Mouse (Mus musculus): Measurements from ENCODE around the gene Morn1. TPM values are rescaled to one million over a fixed set of nuclear protein-coding genes. Genes with fewer than 3 reads are reported as not detected.

The Morn1 gene
- polyA plus RNA-seq, 1 experiment from 2014 or later: 5.1 TPM

- WGBS: 88% methylated on average over 8 of the region's 8 CpGs
- Histone ChIP-seq H3K36me3 (ENCODE audit: control insufficient read depth, insufficient read depth, low read length) (no peaks in the 10 kb centered on the region), H3K9ac (ENCODE audit: low read length) (no peak overlapping the region), H3K27me3 (ENCODE audit: control insufficient read depth, insufficient read depth, low read length) (no peaks in the 10 kb centered on the region), H3K9me3 (ENCODE audit: control insufficient read depth, low read length) (no peaks in the 10 kb centered on the region), H3K4me3 (ENCODE audit: low read depth, low read length) (no peak overlapping the region), H3K4me1 (ENCODE audit: control insufficient read depth, insufficient read depth, low read length) (peaks cover 5% of the 10 kb centered on the region; the same call in 1 of the 2 replicates), H3K27ac (ENCODE audit: low read depth, low read length) (no peak overlapping the region), H3K4me2 (no peak overlapping the region)
- DNase-seq (ENCODE audit: low spot score, missing footprints): no peak
- peak; percentile 34; the same call in 1 of the 2 replicates for ATAC-seq (ENCODE audit: low FRiP score)
Observed at GRCm38 (mm10) chr4:155095967-155096366, 9.6 kb downstream of the Morn1 start.

- DNase-seq (ENCODE audit: low spot score, missing footprints) (no peak), ATAC-seq (ENCODE audit: low FRiP score) (no peak)
- no peak overlapping the region for H3K4me3 ChIP-seq (ENCODE audit: low read depth, low read length)
- no peaks in the 10 kb centered on the region for H3K27me3 ChIP-seq (ENCODE audit: control insufficient read depth, insufficient read depth, low read length)
- no peak overlapping the region for H3K9ac ChIP-seq (ENCODE audit: low read length)
- H3K36me3 ChIP-seq (ENCODE audit: control insufficient read depth, insufficient read depth, low read length): no peaks in the 10 kb centered on the region
- H3K4me2 ChIP-seq: no peak overlapping the region
- H3K27ac ChIP-seq (ENCODE audit: low read depth, low read length): no peak overlapping the region
- WGBS: 87% methylated on average over 6 of the region's 6 CpGs
- H3K4me1 ChIP-seq (ENCODE audit: control insufficient read depth, insufficient read depth, low read length): peaks cover 5% of the 10 kb centered on the region; the same call in 1 of the 2 replicates
- no peaks in the 10 kb centered on the region for H3K9me3 ChIP-seq (ENCODE audit: control insufficient read depth, low read length)
Observed at GRCm38 (mm10) chr4:155097452-155097851, 11.1 kb downstream of the Morn1 start.

GRCm38 (mm10) chr4:155098572-155098971, 12.2 kb downstream of the Morn1 start:
- no peak overlapping the region for H3K4me2 ChIP-seq
- no peak overlapping the region for H3K27ac ChIP-seq (ENCODE audit: low read depth, low read length)
- ATAC-seq (ENCODE audit: low FRiP score): no peak
- H3K9ac ChIP-seq (ENCODE audit: low read length): no peak overlapping the region
- no peaks in the 10 kb centered on the region for H3K27me3 ChIP-seq (ENCODE audit: control insufficient read depth, insufficient read depth, low read length)
- H3K4me1 ChIP-seq (ENCODE audit: control insufficient read depth, insufficient read depth, low read length): peaks cover 5% of the 10 kb centered on the region; the same call in 1 of the 2 replicates
- no peak overlapping the region for H3K4me3 ChIP-seq (ENCODE audit: low read depth, low read length)
- H3K36me3 ChIP-seq (ENCODE audit: control insufficient read depth, insufficient read depth, low read length): no peaks in the 10 kb centered on the region
- 95% methylated on average over 4 of the region's 4 CpGs for WGBS
- H3K9me3 ChIP-seq (ENCODE audit: control insufficient read depth, low read length): no peaks in the 10 kb centered on the region
- DNase-seq (ENCODE audit: low spot score, missing footprints): no peak

- Histone ChIP-seq H3K36me3 (ENCODE audit: control insufficient read depth, insufficient read depth, low read length) (no peaks in the 10 kb centered on the region), H3K27me3 (ENCODE audit: control insufficient read depth, insufficient read depth, low read length) (no peaks in the 10 kb centered on the region), H3K27ac (ENCODE audit: low read depth, low read length) (no peak overlapping the region), H3K9me3 (ENCODE audit: control insufficient read depth, low read length) (no peaks in the 10 kb centered on the region), H3K4me2 (no peak overlapping the region), H3K4me1 (ENCODE audit: control insufficient read depth, insufficient read depth, low read length) (no peaks in the 10 kb centered on the region), H3K9ac (ENCODE audit: low read length) (no peak overlapping the region), H3K4me3 (ENCODE audit: low read depth, low read length) (no peak overlapping the region)
- DNase-seq (ENCODE audit: low spot score, missing footprints) (no peak), ATAC-seq (ENCODE audit: low FRiP score) (no peak)
- whole genome bisulfite sequencing: 93% methylated on average over 4 of the region's 4 CpGs
Observed at GRCm38 (mm10) chr4:155107886-155108285, 21.5 kb downstream of the Morn1 start.

- DNase-seq (ENCODE audit: low spot score, missing footprints): no peak
- WGBS: 88% methylated on average over 5 of the region's 5 CpGs
- ATAC-seq (ENCODE audit: low FRiP score): no peak
Observed at GRCm38 (mm10) chr4:155109471-155109870, 23.1 kb downstream of the Morn1 start.

GRCm38 (mm10) chr4:155113766-155114410, 27.5 kb downstream of the Morn1 start:
- Histone ChIP-seq H3K4me2 (no peak overlapping the region), H3K4me3 (ENCODE audit: low read depth, low read length) (no peak overlapping the region), H3K27ac (ENCODE audit: low read depth, low read length) (no peak overlapping the region), H3K36me3 (ENCODE audit: control insufficient read depth, insufficient read depth, low read length) (no peaks in the 10 kb centered on the region), H3K4me1 (ENCODE audit: control insufficient read depth, insufficient read depth, low read length) (no peaks in the 10 kb centered on the region; the same call in 1 of the 2 replicates), H3K9me3 (ENCODE audit: control insufficient read depth, low read length) (no peaks in the 10 kb centered on the region), H3K27me3 (ENCODE audit: control insufficient read depth, insufficient read depth, low read length) (no peaks in the 10 kb centered on the region), H3K9ac (ENCODE audit: low read length) (no peak overlapping the region)
- WGBS: 67% methylated on average over 8 of the region's 8 CpGs
- DNase-seq (ENCODE audit: low spot score, missing footprints) (no peak), ATAC-seq (ENCODE audit: low FRiP score) (no peak)

More at GRCm38 (mm10) chr4:155109471-155109870, 23.1 kb downstream of the Morn1 start:
- Histone ChIP-seq H3K27ac (ENCODE audit: low read depth, low read length) (no peak overlapping the region), H3K27me3 (ENCODE audit: control insufficient read depth, insufficient read depth, low read length) (no peaks in the 10 kb centered on the region), H3K4me2 (no peak overlapping the region), H3K9ac (ENCODE audit: low read length) (0 out of 2 replicates have a peak overlapping the region, but pooled peaks have one; percentile 9), H3K36me3 (ENCODE audit: control insufficient read depth, insufficient read depth, low read length) (no peaks in the 10 kb centered on the region), H3K4me3 (ENCODE audit: low read depth, low read length) (no peak overlapping the region), H3K9me3 (ENCODE audit: control insufficient read depth, low read length) (no peaks in the 10 kb centered on the region), H3K4me1 (ENCODE audit: control insufficient read depth, insufficient read depth, low read length) (no peaks in the 10 kb centered on the region)

GRCm38 (mm10) chr4:155116607-155117006, 30.2 kb downstream of the Morn1 start:
- 88% methylated on average over 4 of the region's 4 CpGs for WGBS
- H3K27ac ChIP-seq (ENCODE audit: low read depth, low read length): no peak overlapping the region
- no peak overlapping the region for H3K4me3 ChIP-seq (ENCODE audit: low read depth, low read length)

GRCm38 (mm10) chr4:155117396-155117978, 31.1 kb downstream of the Morn1 start:
- ATAC-seq (ENCODE audit: low FRiP score) (no peak), DNase-seq (ENCODE audit: low spot score, missing footprints) (no peak)
- H3K4me2 ChIP-seq: no peak overlapping the region
- no peak overlapping the region for H3K4me3 ChIP-seq (ENCODE audit: low read depth, low read length)
- no peaks in the 10 kb centered on the region for H3K27me3 ChIP-seq (ENCODE audit: control insufficient read depth, insufficient read depth, low read length)
- H3K27ac ChIP-seq (ENCODE audit: low read depth, low read length): no peak overlapping the region
- 84% methylated on average over 6 of the region's 6 CpGs for WGBS
- no peak overlapping the region for H3K9ac ChIP-seq (ENCODE audit: low read length)
- no peaks in the 10 kb centered on the region for H3K36me3 ChIP-seq (ENCODE audit: control insufficient read depth, insufficient read depth, low read length)
- peaks cover 4% of the 10 kb centered on the region; the same call in 1 of the 2 replicates for H3K4me1 ChIP-seq (ENCODE audit: control insufficient read depth, insufficient read depth, low read length)
- no peaks in the 10 kb centered on the region for H3K9me3 ChIP-seq (ENCODE audit: control insufficient read depth, low read length)

More at GRCm38 (mm10) chr4:155116607-155117006, 30.2 kb downstream of the Morn1 start:
- no peaks in the 10 kb centered on the region for H3K27me3 ChIP-seq (ENCODE audit: control insufficient read depth, insufficient read depth, low read length)
- DNase-seq (ENCODE audit: low spot score, missing footprints) (no peak), ATAC-seq (ENCODE audit: low FRiP score) (no peak)
- H3K4me1 ChIP-seq (ENCODE audit: control insufficient read depth, insufficient read depth, low read length): no peaks in the 10 kb centered on the region; the same call in 1 of the 2 replicates
- no peaks in the 10 kb centered on the region for H3K9me3 ChIP-seq (ENCODE audit: control insufficient read depth, low read length)
- no peak overlapping the region for H3K9ac ChIP-seq (ENCODE audit: low read length)
- H3K4me2 ChIP-seq: no peak overlapping the region
- no peaks in the 10 kb centered on the region for H3K36me3 ChIP-seq (ENCODE audit: control insufficient read depth, insufficient read depth, low read length)

- peaks cover 7% of the 10 kb centered on the region; the same call in 1 of the 2 replicates for H3K4me1 ChIP-seq (ENCODE audit: control insufficient read depth, insufficient read depth, low read length)
- ATAC-seq (ENCODE audit: low FRiP score): no peak
Observed at GRCm38 (mm10) chr4:155118278-155118677, 31.9 kb downstream of the Morn1 start.

More at GRCm38 (mm10) chr4:155118278-155118677, 31.9 kb downstream of the Morn1 start:
- H3K4me2 ChIP-seq: no peak overlapping the region
- H3K4me3 ChIP-seq (ENCODE audit: low read depth, low read length): no peak overlapping the region
- H3K9me3 ChIP-seq (ENCODE audit: control insufficient read depth, low read length): no peaks in the 10 kb centered on the region
- no peaks in the 10 kb centered on the region for H3K36me3 ChIP-seq (ENCODE audit: control insufficient read depth, insufficient read depth, low read length)
- no peaks in the 10 kb centered on the region for H3K27me3 ChIP-seq (ENCODE audit: control insufficient read depth, insufficient read depth, low read length)
- H3K27ac ChIP-seq (ENCODE audit: low read depth, low read length): no peak overlapping the region
- DNase-seq (ENCODE audit: low spot score, missing footprints): no peak
- 76% methylated on average over 10 of the region's 10 CpGs for WGBS
- no peak overlapping the region for H3K9ac ChIP-seq (ENCODE audit: low read length)
